Mouse (Mus musculus) cerebellum, adult 11 months (tissue): ENCODE results near the gene Rps5.
"Not testable (repeated sequence)": the region's sequence is repeated elsewhere in the genome, so short reads cannot be mapped to it uniquely, and the experiment has no call there.

Experiments
- DNase-seq: peaks from one replicate; pipeline ENCODE4 v3.0.0; 2022

Rps5 gene

GRCm38 (mm10) chr7:12921705-12922465 lies at the start of gene Rps5:
Rps5 (plus strand) TSS chr7:12922290.
- peak; percentile 98 for DNase-seq

DNA sequence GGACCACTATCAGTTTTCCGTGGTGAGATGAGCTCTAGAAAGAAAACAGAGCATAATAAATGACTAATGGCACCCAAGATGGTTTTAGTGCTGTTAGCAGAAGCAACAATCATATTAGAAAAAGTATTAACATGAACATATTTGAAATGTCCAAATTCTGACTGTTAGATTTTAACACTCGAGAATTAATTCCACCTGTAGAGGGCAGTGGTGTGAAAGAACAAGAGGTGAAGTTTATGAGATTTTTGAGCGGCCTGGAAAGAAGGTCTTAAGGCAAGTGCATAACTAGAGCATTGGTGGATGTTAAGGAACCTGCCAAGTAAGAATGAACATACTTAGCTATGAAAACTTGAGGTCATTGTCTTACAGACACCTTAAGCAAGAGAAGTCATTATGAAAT lies 47.8 kb upstream of the Rps5 start:
- DNase-seq: no peak

- no peak for DNase-seq
Observed at GRCm38 (mm10) chr7:12880036-12880435, 42.1 kb upstream of the Rps5 start.

GRCm38 (mm10) chr7:12880497-12880896 lies 41.6 kb upstream of the Rps5 start:
- DNase-seq: not testable (repeated sequence)

- DNase-seq: peak; percentile 93
Observed at GRCm38 (mm10) chr7:12880911-12881660, 41.0 kb upstream of the Rps5 start, which contains the start of gene Zfp128. Zfp128 (plus strand) TSS chr7:12881177.

GRCm38 (mm10) chr7:12886563-12887266 lies 35.4 kb upstream of the Rps5 start:
- DNase-seq: no peak

GRCm38 (mm10) chr7:12887585-12887984 lies 34.5 kb upstream of the Rps5 start:
- DNase-seq: no peak

DNA sequence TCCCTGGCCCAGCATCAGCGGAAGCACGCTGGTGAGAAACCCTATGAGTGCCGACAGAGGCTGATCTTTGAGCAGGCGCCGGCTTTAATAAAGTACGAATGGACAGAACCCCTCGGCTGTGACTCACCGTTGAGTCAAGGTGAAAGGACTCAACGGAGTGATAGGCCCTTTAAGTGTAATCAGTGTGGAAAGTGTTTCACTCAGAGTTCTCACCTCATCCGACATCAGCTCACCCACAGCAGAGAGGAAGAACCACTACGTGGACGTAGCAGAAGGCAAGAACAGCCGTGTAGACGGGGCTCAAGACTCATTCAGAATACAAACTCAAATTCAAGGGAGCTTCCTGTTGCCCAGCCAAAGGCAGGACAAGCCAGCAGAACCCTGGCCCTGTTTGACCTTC lies 31.2 kb upstream of the Rps5 start:
- no peak for DNase-seq

DNA sequence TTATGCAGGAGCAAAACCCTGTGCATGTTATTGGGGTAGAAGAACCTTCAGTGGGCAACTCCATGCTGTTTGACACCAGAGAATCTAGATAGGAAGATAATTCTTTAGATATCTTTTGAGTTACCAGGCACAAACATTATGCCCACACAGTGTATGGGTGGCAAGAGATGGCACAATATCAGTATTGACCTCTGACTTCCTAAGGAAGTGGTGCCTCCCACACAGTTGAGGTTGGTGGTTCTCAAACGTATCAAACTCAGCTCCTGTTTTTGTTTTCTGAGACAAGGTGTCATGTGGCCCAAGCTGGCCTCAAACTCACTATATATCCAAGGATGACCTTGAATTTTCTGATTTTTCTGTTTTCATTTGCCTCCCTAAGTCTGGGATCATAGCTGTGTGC lies 30.8 kb upstream of the Rps5 start:
- no peak for DNase-seq

- peak; percentile 87 for DNase-seq
Observed at GRCm38 (mm10) chr7:12897655-12898410, 24.3 kb upstream of the Rps5 start, which contains the start of gene Zscan22. Zscan22 (plus strand) TSS chr7:12897815.

DNA sequence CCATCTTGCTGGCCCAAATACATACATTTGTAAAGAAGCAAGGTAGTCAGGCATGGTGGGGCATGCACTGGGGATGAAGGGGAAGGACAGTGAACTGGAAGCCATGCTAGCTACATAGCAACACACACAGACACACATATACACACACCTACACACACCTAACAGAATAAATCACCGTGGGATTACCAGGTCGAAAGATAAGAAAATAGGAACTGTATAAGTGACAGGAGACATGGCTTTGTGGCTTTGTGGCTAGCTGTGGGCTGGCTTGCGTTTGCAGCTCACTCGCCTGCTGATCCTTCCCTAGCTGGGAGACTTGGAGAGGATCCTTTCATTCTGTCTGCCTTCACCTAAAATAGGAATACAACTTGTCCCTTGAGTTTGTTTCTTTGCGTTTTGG lies 20.6 kb upstream of the Rps5 start:
- DNase-seq: no peak

GRCm38 (mm10) chr7:12903623-12904022 lies 18.5 kb upstream of the Rps5 start:
- no peak for DNase-seq

- DNase-seq: no peak
Observed at GRCm38 (mm10) chr7:12905146-12905545, 16.9 kb upstream of the Rps5 start.

DNA sequence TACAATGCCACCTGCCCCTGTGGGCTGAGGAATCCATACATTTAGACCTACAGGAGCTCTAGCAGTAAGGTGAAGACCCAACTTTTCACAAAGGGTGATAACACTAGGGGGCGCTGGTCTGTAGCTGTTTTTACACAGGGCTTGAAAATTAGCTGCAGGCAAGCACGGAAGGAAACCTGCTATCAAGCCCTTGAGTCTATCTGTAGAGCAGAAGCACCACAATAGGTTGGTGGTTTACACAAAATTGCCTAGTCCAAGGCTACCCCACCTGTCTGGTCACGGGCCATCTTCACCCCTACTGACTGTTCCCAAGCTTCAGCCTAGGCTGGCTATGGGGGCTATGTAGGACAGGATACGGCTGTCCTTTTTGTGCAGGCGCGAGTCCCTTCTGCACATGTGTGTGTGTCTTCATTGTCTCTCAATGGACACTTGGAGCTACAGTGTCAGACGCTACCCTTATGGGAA lies 12.6 kb upstream of the Rps5 start:
- DNase-seq: peak; percentile 74

- DNase-seq: peak; percentile 51
Observed at GRCm38 (mm10) chr7:12910181-12910668, 11.9 kb upstream of the Rps5 start.

- no peak for DNase-seq
Observed at GRCm38 (mm10) chr7:12913556-12913955, 8.5 kb upstream of the Rps5 start.

GRCm38 (mm10) chr7:12920495-12920894 lies 1.6 kb upstream of the Rps5 start:
- not testable (repeated sequence) for DNase-seq

DNA sequence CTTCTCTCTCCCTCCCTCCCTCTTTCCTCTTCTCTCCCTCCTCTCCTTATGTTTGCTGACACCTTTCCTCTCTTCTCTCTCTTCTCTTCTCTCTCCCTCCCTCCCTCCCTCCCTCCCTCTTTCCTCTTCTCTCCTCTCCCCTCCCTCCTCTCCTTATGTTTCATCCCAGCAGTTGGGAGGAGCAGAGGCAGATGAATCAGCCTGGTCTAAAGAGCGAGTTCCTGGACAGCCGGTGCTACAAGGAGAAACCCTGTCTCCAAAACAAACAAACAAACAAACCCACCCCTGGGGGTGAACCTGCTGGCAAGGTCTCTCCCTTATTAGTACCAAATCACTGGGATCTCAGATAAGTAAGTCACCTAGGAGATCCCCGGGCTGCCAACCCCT lies 779 bp upstream of the Rps5 start:
- peak; percentile 35 for DNase-seq

- no peak for DNase-seq
Observed at GRCm38 (mm10) chr7:12922729-12923128, 639 bp downstream of the Rps5 start.

DNA sequence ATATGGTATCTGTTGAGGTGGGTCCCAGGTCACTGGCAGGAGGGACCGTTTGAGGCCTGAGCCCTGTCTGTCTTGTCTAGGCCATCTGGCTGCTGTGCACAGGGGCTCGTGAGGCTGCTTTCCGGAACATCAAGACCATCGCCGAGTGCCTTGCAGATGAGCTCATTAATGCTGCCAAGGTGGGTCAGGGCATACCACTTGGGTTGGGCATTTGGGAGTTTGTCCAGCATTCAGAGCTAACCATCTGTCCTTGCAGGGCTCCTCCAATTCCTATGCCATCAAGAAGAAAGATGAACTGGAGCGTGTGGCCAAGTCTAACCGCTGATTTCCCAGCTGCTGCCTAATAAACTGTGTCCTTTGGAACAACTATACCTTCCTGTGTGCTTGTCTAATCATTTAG lies 4.2 kb downstream of the Rps5 start:
- DNase-seq: peak; percentile 29

- peak; percentile 34 for DNase-seq
Observed at GRCm38 (mm10) chr7:12927191-12927680, 5.1 kb downstream of the Rps5 start, which contains the start of gene Rnf225. Rnf225 (plus strand) TSS chr7:12927416.
